Mouse (Mus musculus): Measurements from ENCODE around the gene Map4.

DNA sequence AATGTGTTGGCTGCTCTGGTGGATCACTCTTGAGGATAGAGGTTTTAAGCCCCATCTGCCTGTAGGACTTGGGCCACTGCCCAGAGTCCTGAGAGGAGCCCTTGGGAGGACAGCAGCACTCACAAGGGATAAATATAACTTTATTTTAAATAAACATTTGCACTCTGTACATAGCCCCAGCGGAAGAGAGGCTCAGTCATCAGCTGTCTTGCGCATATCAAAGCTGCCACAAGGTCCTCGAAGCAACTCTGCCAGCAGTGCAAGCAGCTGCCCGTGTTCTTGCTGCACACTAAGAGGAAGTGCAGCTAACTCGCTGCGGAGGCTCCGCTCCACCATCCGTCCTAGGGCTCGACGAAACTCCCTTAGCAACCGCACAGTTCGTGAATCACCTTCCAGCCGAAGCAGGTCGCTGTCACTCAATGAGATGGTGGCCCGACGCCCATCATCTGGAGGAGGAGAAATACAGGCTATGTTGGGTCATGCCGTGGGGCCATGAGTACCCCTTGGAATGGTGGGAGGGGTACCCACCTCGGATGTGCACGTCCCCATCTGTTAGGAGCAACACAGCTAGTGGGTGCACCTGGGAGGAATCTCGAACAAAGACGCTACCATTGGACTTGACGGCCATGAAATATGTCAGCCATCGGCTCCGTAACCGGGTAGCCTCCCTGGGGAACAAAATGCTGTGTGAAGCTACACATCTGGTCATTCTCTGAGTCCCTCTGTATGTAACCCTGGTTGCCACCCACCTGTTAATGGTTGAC lies 153.1 kb downstream of the Map4 start:
- TF ChIP-seq HCFC1 (IDR thresholded peaks at IDR 0.05; ENCODE audit: low read depth, low read length) (no peak), CTCF (conservative IDR thresholded peaks at IDR 0.05 in 1 of 2, IDR thresholded peaks at IDR 0.05 in 1 of 2; ENCODE audit: low read depth in 2 of 2, low read length in 2 of 2) (no peak), GABPA (IDR thresholded peaks at IDR 0.05; ENCODE audit: insufficient replicate concordance, low read depth, low read length) (no peak), MYC (IDR thresholded peaks at IDR 0.05; ENCODE audit: low read depth, low read length) (no peak), UBTF (IDR thresholded peaks at IDR 0.05; ENCODE audit: low read depth, low read length) (no peak), POLR2A (IDR thresholded peaks at IDR 0.05; ENCODE audit: low read depth, low read length) (no peak), ZNF384 (IDR thresholded peaks at IDR 0.05; ENCODE audit: low read depth, low read length) (no peak), USF2 (conservative IDR thresholded peaks at IDR 0.05; ENCODE audit: low read depth, low read length) (no peak), POLR2AphosphoS2 (IDR thresholded peaks at IDR 0.05; ENCODE audit: low read depth, low read length) (no peak), EP300 (IDR thresholded peaks at IDR 0.05; ENCODE audit: low read length) (no peak), TCF12 (IDR thresholded peaks at IDR 0.05; ENCODE audit: low read depth, low read length) (no peak), TBP (conservative IDR thresholded peaks at IDR 0.05; ENCODE audit: low read depth, low read length) (no peak), ZC3H11A (IDR thresholded peaks at IDR 0.05; ENCODE audit: low read depth, low read length) (no peak), MEF2A (IDR thresholded peaks at IDR 0.05; ENCODE audit: borderline replicate concordance, low read depth, low read length) (no peak)

Data from CH12.LX (cell line).